8 mouse cellular contexts compared by ENCODE assay signal in genomic region chr7:107594325-107594856, GRCm38 (mm10). TPM values are rescaled to one million over a fixed set of nuclear protein-coding genes. Genes with fewer than 3 reads are reported as not detected.
DNase-seq lines count a peak whose midpoint lies in the region; ATAC-seq and TF ChIP-seq lines count a peak whose summit lies in the region.

No protein-coding gene starts in this region.

- H3K4me3 ChIP-seq in hindbrain, postnatal 0 days (ENCODE audit: low read length): peak overlapping the region; percentile 59
- H3K4me3 ChIP-seq in macrophage (ENCODE audit: inconsistent target): peak overlapping the region; percentile 59

- peak overlapping the region; percentile 49 for H3K9ac ChIP-seq in hindbrain, postnatal 0 days (replicated peaks; ENCODE audit: low read length)

- H3K27me3 ChIP-seq in hindbrain, postnatal 0 days (ENCODE audit: insufficient read depth, low read length): no peaks in the 10 kb centered on the region

- peak; percentile 32 for DNase-seq in adrenal gland, adult 8-10 months
- DNase-seq in cerebellum, postnatal 36 days: peak; percentile 34 to 37
- DNase-seq in gastrocnemius, adult 18-20 months (ENCODE audit: low spot score): peak; percentile 59
- peak; percentile 67 for DNase-seq in hindbrain, postnatal 0 days (ENCODE audit: low spot score)
- peak; percentile 12 to 26 for DNase-seq in left cerebral cortex, adult 8-10 months (ENCODE audit: low spot score in 2 of 2)
- DNase-seq in right cerebral cortex, postnatal 25 days: peak; percentile 29

- H3K79me2 ChIP-seq in macrophage (ENCODE audit: inconsistent target): peaks cover 38% of the 10 kb centered on the region; the same call in 1 of the 2 replicates

- H3K9me3 ChIP-seq in hindbrain, postnatal 0 days (ENCODE audit: low read length): no peaks in the 10 kb centered on the region

- H3K4me1 ChIP-seq in hindbrain, postnatal 0 days (ENCODE audit: insufficient read depth, low read length): peaks cover 8% of the 10 kb centered on the region; the same call in 1 of the 2 replicates

- peak overlapping the region; percentile 96 for H3K4me2 ChIP-seq in hindbrain, postnatal 0 days (ENCODE audit: low read depth, low read length)

- H3K36me3 ChIP-seq in hindbrain, postnatal 0 days (ENCODE audit: insufficient read depth, low read length): no peaks in the 10 kb centered on the region
- H3K36me3 ChIP-seq in macrophage (ENCODE audit: inconsistent target): no peaks in the 10 kb centered on the region

- 2% methylated on average over 16 of the region's 16 CpGs for WGBS in hindbrain, postnatal 0 days
- WGBS in macrophage (ENCODE audit: missing documents): under 1% methylated on average over 16 of the region's 16 CpGs

- H3K27ac ChIP-seq in hindbrain, postnatal 0 days: no peak overlapping the region
- H3K27ac ChIP-seq in macrophage: peak overlapping the region; percentile 91

- TF ChIP-seq CTCF in hindbrain, postnatal 0 days (IDR thresholded peaks at IDR 0.05; ENCODE audit: low read depth): peak; percentile 74

- peak; percentile 65 for ATAC-seq in hindbrain, postnatal 0 days
- no peak for ATAC-seq in erythroid progenitor cell, adult 5-6 weeks (replicated peaks; ENCODE audit: low FRiP score, poor library complexity, severe bottlenecking)

RNA-seq across cellular contexts. Expression of gene Ppfibp2, which starts 0.6 kb away (rescaled TPM):
- total RNA-seq in adrenal gland, adult 8-10 months (2022): 1 to 10 TPM; 6.8 to 8.7 (median 7.7) TPM
- total RNA-seq in gastrocnemius, adult 18-20 months (2021): 10 to 100 TPM; 13.9 to 15.6 TPM
- 3.0 and 3.4 TPM in 2 replicates for total RNA-seq in hindbrain, postnatal 0 days (2014; rRNA removed)
- polyA plus RNA-seq in hindbrain, postnatal 0 days (2015; fragmentation: Nextera tagmentation; extraction: Ambion mirVana): 2.3 and 3.2 TPM in 2 replicates
- 10 to 100 TPM in 2 of 4 experiments, 1 to 10 TPM in 2; 8.2 to 11.8 (median 9.8) TPM for total RNA-seq in left cerebral cortex, adult 8-10 months (2022)
- 100 to 1,000 TPM in 19 of 26 experiments, 10 to 100 TPM in 7; 70.4 to 293 (median 166) TPM for total RNA-seq in macrophage (2018; cell fraction: chromatin; rRNA removed)
- 10 to 100 TPM; 20.8 to 68.3 (median 40.1) TPM for total RNA-seq in macrophage (2018; cell fraction: cytosol; rRNA removed)
- 100 to 1,000 TPM in 14 of 26 experiments, 10 to 100 TPM in 12; 36.5 to 165 (median 110) TPM for total RNA-seq in macrophage (2018; cell fraction: nucleus; rRNA removed)
- polyA plus RNA-seq in macrophage (2018): 10.9 to 30.6 TPM (median 27.0 TPM) in 3 replicates
- 2.9 TPM in 1 of 2 replicates, not detected in the other for total RNA-seq in erythroid progenitor cell, adult 5-6 weeks (2015; ENCODE audit: low replicate concordance)
- 1.7 and 1.9 TPM in 2 replicates for total RNA-seq in erythroid progenitor cell, adult 5-6 weeks (2017; ENCODE audit: low replicate concordance)

RNA-seq across cellular contexts. Expression of gene Olfml1, which starts 27.1 kb away (rescaled TPM):
- total RNA-seq in adrenal gland, adult 8-10 months (2022): 10 to 100 TPM in 2 of 4 experiments, 1 to 10 TPM in 2; 8.9 to 15.2 (median 10.5) TPM
- total RNA-seq in gastrocnemius, adult 18-20 months (2021): 1 to 10 TPM; 1.5 to 1.7 TPM
- total RNA-seq in hindbrain, postnatal 0 days (2014; rRNA removed): 4.2 and 5.5 TPM in 2 replicates
- 5.8 and 6.0 TPM in 2 replicates for polyA plus RNA-seq in hindbrain, postnatal 0 days (2015; fragmentation: Nextera tagmentation; extraction: Ambion mirVana)
- total RNA-seq in left cerebral cortex, adult 8-10 months (2022): 10 to 100 TPM; 14.5 to 19.7 (median 17.2) TPM
- total RNA-seq in macrophage (2018; cell fraction: chromatin; rRNA removed): 1 to 10 TPM in 1 of 26 experiments, not detected in 25; 2.8 TPM
- total RNA-seq in macrophage (2018; cell fraction: cytosol; rRNA removed): not detected
- not detected for total RNA-seq in macrophage (2018; cell fraction: nucleus; rRNA removed)
- polyA plus RNA-seq in macrophage (2018): not detected in 3 replicates
- not detected in 2 replicates for total RNA-seq in erythroid progenitor cell, adult 5-6 weeks (2015; ENCODE audit: low replicate concordance)
- 1.2 TPM in 1 of 2 replicates, not detected in the other for total RNA-seq in erythroid progenitor cell, adult 5-6 weeks (2017; ENCODE audit: low replicate concordance)

RNA-seq across cellular contexts. Expression of gene 5330417H12Rik, which starts 30.6 kb away (rescaled TPM):
- not detected for total RNA-seq in adrenal gland, adult 8-10 months (2022)
- total RNA-seq in gastrocnemius, adult 18-20 months (2021): not detected
- not detected in 2 replicates for total RNA-seq in hindbrain, postnatal 0 days (2014; rRNA removed)
- polyA plus RNA-seq in hindbrain, postnatal 0 days (2015; fragmentation: Nextera tagmentation; extraction: Ambion mirVana): not detected in 2 replicates
- total RNA-seq in left cerebral cortex, adult 8-10 months (2022): not detected
- total RNA-seq in macrophage (2018; cell fraction: chromatin; rRNA removed): not detected
- total RNA-seq in macrophage (2018; cell fraction: cytosol; rRNA removed): not detected
- total RNA-seq in macrophage (2018; cell fraction: nucleus; rRNA removed): not detected
- not detected in 3 replicates for polyA plus RNA-seq in macrophage (2018)
- not detected in 2 replicates for total RNA-seq in erythroid progenitor cell, adult 5-6 weeks (2015; ENCODE audit: low replicate concordance)
- total RNA-seq in erythroid progenitor cell, adult 5-6 weeks (2017; ENCODE audit: low replicate concordance): not detected in 2 replicates
